Mouse (Mus musculus) liver, embryonic 11.5 days (tissue): ENCODE results near the gene Gm14597. TPM values are rescaled to one million over a fixed set of nuclear protein-coding genes. Genes with fewer than 3 reads are reported as not detected.

Experiments used
- polyA plus RNA-seq: library from polyadenylated mRNA; unstranded; fragments of >200 nt; fragmentation: Nextera tagmentation; extraction: Ambion mirVana; gene quantifications from 2 replicates; pipeline ENCODE4 v1.2.1, GENCODE M21; 2014

The Gm14597 gene
- polyA plus RNA-seq, 1 experiment from 2014 or later, result not detected

Other genes with a start within 250 kb of the Gm14597 start
- gene Mospd1, start 238.5 kb downstream of the Gm14597 start, polyA plus RNA-seq, result 37.6 and 41.5 TPM in 2 replicates
- gene Etd, start 174.1 kb downstream of the Gm14597 start, polyA plus RNA-seq, result not detected in 2 replicates
- gene Rtl8c, start 947 bp downstream of the Gm14597 start, polyA plus RNA-seq, result 5.7 and 6.8 TPM in 2 replicates
- gene Rtl8a, start 34.7 kb upstream of the Gm14597 start, polyA plus RNA-seq, result 16.4 and 21.2 TPM in 2 replicates
- 19.9 and 20.0 TPM in 2 replicates for gene Rtl8b, start 61.4 kb upstream of the Gm14597 start, polyA plus RNA-seq
- 0.19 and 0.21 TPM in 2 replicates for gene 4930502E18Rik, start 115.8 kb upstream of the Gm14597 start, polyA plus RNA-seq
- gene 1700013H16Rik, start 148.9 kb upstream of the Gm14597 start, polyA plus RNA-seq, result not detected in 2 replicates
- not detected in 2 replicates for gene Zfp36l3, start 167.4 kb upstream of the Gm14597 start, polyA plus RNA-seq
- 1.4 and 2.8 TPM in 2 replicates for gene Xlr, start 188.7 kb upstream of the Gm14597 start, polyA plus RNA-seq